Mouse (Mus musculus): ENCODE results near the gene Gm3880.
"Not testable (repeated sequence)": the region's sequence is repeated elsewhere in the genome, so short reads cannot be mapped to it uniquely, and the experiment has no call there.

Gm3880 gene

DNA sequence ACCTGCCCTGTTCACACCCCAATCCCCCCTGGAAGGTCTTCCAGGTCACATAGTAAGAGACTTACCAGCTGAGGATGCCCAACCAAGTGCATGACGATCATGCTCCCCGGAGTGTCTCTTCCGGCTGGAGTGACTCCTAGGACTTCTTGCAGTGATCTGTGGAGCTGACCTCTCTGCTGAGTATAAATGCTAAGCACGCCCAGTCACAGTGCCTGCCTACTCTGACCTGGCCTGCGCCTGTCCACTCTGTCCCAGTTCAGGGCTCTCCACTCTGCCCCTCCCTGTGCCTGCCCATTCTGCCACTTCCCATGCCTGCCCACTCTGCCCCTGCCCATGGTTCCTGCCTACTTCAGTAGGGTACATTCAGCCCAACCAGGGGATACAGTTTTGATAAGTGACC, at the start of gene Gm3880:
TSS of gene Gm3880 (minus strand) at position 101 of the 400 bp plus-strand sequence.
- in situ Hi-C loops (cut with MboI) = not testable (repeated sequence)

DNA sequence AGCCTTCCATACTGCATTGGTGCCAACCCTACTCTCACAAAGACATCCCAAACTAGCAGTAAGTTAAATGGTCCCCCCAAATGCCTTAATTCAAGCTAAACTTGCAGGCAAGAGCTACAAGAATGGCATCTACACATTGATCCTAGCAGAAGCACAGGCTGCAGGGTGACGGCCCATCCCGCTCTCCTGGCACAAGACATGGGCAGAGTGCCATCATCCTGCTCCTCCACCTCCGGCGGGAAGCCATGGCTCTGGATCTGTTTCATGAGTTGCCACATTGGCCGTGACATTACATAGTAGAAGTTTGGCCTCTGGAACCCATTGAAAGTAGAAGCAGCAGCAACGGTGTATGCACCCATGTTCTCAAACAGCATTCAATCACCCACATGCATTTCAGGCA, 37.5 kb upstream of the Gm3880 start:
- in situ Hi-C loops (cut with MboI) = not testable (repeated sequence)

DNA sequence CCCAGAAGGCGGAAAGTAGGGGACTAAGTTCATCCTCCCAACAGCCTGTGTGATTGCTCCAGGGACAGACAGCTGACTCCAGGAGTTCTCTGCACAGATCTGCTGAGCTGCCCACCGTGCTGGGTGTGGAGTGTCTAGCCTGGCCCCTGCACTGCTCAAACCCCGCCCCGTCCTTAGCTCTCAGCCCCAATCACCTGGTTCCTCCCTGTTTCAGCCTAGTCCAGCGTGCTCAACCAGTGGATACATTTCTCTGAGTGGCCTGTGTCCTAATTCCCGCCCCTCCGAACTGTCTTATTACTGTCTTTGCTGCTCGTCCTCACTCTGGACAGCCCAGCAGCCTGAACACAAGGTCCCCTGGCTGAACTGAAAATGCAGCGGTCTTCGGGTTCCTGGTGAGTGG, 20.8 kb upstream of the Gm3880 start, which contains the start of the genes Gm9112 and Dmrtc1b:
TSS of gene Gm9112 (minus strand) at position 101 of the 400 bp plus-strand sequence.
TSS of gene Dmrtc1b (plus strand) at position 331 of the 400 bp plus-strand sequence.
- in situ Hi-C loops (cut with MboI) = not testable (repeated sequence)

DNA sequence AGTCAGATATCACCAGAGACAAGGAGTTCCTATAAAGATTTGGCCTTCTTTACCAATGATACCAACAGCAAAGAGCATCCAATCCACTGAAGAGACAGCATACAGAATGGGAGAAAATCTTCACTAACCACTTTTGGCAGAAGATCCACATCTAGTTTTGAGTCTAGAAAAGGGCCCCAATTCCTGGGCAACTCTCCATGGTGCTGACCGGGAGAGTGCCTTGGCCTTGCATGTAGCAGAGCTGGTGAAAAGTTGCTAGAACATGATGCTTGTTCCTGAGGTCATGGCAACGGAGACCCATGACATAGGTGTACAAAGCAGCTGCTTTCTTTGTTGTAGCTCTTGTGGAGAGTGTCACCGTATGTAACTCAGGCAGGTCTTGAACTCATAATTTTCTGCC, 13.9 kb upstream of the Gm3880 start:
- in situ Hi-C loops (cut with MboI) = not testable (repeated sequence)

DNA sequence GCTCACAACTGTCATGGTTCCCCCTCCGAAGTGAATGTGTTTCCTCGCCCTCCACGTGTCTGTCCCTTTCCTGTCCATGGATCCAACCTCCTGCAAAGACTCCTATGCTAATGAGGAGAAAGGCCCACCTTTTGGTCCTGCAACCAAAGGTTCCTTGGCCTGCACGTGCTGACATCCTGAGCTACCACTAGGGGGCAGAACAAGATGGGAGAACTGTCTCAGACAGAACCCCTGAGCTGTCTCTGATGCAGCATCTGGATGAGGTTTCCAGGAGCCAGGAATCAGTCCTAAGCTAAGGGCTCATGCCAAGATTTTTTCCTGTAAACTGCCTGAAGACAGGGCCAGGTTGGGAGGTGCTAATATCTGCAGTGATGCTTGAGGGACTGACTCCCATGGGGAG, 2.5 kb upstream of the Gm3880 start:
- in situ Hi-C loops (cut with MboI) = not testable (repeated sequence)

DNA sequence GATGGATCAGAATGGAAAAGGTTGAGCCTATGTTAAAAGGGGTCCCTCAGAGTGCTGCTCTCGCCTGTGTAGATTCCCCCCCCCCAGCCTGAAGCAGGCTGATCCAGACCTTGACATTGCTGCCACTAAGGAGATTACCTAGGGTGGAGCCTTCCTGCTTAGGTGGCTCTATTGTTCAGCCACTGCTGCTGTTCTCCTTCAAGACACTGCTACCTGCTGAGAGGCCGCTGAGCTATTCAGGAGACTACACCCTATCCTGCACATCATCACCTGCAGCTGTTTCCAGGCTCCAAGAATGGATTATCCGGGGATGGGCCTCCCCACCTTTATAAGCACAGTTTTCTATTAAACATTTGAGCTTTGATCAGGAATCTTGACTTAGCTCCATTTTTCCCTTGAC, 2.1 kb downstream of the Gm3880 start:
- in situ Hi-C loops (cut with MboI) = not testable (repeated sequence)

DNA sequence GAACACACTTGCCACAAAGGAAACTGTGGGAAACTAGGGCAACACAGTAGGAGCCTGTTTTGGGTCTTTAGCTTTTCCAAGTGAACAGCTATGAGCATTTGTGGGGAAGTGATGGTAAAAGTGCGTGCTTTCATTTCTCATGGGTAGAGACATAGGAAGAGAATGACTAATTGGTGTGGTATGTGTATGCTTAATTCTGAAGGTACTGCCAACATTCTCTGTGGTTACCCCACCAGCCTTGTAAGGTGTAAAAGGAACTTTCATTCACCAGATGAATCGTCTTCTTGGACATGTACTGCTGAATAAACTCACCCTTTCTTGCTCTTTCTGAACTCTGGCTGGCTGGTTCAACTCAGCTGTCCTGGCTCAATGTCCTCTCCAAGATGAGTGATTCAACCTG, 20.1 kb downstream of the Gm3880 start:
- in situ Hi-C loops (cut with MboI) = no loop called here

DNA sequence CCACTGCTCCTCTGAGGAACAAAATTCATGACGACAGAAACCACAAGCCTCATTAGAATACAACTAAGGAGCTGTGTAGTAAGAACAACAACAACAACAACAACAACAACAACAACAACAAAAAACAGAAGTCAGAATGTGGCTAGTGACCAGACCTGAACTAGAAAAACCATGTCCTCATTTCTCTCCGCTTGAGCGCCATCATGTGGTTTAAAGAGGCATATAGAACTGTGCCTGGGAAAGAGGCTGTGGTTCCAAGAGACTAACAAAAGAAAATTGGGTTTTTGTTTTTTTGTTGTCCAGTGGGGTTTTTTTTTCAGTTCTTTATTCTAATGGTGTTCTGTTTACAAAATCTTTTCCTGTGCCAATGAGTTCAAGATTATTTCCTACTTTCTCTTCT, 26.1 kb downstream of the Gm3880 start:
- in situ Hi-C loops (cut with MboI) = no loop called here

DNA sequence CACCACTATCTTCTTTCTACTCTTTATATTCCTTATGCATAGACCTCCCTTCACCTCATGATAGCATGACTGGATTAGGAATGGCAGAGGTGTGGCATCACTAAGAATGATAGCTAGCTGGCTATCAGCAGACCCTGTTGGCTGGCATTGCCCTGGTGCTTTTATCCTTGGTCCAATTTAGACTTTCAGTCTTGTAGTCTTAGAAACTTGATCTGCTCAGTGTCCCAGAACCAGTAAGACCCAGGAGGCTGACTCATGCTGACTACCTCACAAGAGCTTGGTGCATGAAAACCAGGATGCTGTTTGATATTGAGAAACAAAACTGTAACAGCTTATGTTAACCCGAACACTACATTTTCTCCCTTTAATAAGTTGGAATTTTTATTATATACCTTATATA, 41.1 kb downstream of the Gm3880 start:
- in situ Hi-C loops (cut with MboI) = no loop called here

DNA sequence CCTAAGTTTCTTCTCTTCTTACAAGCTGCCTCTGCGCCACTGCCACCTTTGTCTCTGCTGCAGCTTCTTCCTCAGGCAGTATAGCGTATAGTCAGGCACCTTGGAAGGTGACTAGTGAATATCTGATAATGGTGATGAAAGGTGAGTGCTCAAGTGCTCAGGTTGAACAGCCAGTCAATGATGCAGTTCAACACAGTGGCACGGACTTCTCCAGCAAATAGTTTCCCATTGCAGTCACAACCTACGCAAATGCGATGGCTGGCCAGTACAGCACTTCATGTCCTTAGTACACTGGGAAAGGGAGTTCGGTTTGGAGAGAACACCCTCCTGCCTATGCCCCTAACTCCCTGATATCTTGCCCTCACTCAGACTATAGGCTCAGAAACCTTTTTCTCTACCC, 41.6 kb downstream of the Gm3880 start:
- in situ Hi-C loops (cut with MboI) = no loop called here

DNA sequence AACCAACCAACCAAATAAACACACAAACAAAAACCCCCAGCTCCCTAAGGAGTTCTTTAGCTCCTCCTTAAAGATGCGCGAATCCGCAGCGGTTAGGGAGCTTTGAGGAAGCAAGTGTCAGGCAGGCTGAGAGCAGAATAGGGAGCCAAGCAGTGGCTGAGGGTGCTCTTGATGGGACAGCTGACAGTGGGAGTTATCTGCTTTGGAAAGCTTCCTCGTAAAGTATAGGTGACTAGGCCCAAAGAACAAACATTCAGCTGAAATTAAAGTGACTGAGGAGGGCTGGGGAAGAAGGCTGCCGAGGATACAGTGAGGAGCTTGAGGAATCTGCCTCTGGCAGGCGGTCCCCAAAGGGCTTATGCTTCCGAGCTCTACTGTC, 42.2 kb downstream of the Gm3880 start:
- in situ Hi-C loops (cut with MboI) = no loop called here

DNA sequence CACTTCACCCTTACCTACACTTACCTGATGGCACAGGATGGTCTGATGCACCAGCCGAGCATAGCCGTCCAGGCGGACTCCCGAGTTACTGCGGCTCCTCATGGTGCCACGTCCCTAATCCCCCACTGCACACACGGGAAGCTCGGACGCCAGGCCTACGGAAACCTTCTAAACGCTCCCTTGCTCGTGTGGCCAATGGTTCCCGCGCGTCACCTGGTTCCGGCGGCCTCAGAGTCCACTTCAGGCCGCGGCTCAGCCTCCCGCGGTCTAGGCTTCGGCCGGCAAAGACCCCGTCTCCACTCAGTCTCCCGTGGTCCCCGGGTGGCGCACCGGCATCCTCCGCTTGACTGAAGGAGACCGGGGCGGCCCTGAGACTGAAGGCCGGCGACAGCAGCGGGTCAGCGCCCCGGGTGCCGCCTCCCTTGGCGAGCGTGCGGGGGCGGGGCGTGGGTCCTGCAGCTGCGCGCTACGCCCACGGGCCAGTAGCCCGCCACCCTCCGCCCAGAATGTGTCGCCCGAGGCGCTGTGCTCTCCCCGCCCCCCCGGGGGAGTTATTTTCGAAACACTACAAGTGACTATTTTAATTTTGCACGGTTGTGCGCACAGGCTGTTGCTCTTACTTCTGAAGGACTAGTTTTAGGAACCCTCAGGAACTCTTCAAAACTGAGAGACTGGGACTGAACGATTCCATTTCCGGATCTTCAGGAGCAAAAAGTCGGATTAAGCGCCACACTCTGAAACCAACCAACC, 42.8 kb downstream of the Gm3880 start, which contains the start of gene Phka1:
TSS of gene Phka1 (minus strand) at position 424 of the 750 bp plus-strand sequence.
- in situ Hi-C loops (cut with MboI) = no loop called here
